Mouse (Mus musculus): ENCODE measurements around the gene Impdh1. TPM values are rescaled to one million over a fixed set of nuclear protein-coding genes. Genes with fewer than 3 reads are reported as not detected.

Impdh1 gene
- total RNA-seq, 4 experiments from 2014 or later: 36.4 to 45.0 (median 41.1) TPM

DNA sequence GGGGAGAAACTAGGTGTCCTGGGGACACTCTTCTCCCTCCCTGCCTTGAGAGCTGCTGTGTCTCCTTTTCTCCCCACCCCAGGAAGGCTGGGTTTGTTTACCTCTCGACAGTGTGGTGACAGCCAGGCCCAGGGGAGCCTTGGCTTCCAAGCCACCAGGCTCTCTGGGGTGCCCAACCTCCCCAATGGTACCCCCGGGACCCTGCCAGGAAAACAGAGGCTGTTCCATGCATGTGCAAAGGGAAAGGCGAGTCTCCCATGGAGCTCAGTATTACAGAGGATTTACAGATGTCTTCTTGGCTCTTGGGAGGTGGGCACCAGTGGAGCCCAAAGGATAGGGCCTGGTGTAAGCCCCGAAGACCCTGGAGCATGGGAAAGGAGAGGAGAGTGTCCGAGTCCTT is 2.7 kb downstream of the Impdh1 start:
- DNase-seq (ENCODE audit: low spot score in 2 of 2): no peak

DNA sequence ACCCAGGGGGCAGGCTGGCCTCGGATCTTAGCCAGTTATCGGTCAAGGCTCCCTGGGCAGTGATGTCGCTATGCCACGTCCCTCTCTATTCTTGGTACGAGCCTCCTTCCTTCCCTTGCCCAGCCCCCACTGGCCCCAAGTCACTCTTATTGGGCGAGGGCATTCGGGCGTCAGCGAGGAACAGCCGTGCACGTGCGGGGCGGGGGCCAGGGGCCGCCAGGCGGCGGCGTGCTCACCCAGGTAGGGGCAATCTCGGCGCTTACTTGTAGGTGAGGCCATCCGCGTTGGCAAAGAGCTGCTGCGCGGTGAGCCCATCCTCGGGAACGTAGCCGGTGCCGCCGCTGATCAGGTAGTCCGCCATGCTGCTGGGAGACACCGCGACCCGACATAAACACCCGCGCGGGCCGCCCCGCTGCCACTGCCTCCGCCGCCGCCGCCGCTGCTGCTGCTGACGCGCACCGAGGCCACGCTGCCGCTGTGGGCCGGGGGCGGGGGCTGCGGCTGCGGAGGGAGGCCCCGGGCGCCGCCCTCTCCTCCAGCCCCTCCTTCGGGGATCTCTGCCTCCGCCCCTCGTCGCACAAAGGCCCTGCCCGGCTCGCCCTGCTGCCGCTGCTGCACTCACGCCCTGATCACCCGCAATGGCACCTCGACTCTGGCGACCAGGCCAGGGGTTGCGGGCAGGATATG is 4.2 kb downstream of the Impdh1 start:
- peak in 1 of 2 experiments; percentile 56 for DNase-seq (ENCODE audit: low spot score in 2 of 2)

DNA sequence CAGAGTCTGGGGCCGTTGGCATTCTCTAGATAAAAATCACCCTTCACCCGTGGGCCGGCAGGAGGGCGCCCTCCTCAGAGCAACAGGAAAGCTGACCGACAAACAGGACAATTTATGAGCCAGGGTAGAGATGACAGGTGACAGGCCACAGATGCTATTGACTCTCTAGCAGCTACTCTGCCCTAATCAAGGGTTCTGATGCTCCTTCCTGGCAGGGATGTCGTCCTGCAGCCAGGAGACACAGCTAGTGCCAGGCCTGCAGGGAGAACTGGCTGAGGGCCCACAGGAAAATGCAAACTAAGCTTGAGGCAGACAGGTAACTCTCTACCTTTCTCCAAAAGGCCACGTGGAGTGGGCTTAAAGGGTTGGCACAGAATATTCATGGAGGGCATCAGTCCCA is 5.0 kb downstream of the Impdh1 start:
- no peak for DNase-seq (ENCODE audit: low spot score in 2 of 2)

DNA sequence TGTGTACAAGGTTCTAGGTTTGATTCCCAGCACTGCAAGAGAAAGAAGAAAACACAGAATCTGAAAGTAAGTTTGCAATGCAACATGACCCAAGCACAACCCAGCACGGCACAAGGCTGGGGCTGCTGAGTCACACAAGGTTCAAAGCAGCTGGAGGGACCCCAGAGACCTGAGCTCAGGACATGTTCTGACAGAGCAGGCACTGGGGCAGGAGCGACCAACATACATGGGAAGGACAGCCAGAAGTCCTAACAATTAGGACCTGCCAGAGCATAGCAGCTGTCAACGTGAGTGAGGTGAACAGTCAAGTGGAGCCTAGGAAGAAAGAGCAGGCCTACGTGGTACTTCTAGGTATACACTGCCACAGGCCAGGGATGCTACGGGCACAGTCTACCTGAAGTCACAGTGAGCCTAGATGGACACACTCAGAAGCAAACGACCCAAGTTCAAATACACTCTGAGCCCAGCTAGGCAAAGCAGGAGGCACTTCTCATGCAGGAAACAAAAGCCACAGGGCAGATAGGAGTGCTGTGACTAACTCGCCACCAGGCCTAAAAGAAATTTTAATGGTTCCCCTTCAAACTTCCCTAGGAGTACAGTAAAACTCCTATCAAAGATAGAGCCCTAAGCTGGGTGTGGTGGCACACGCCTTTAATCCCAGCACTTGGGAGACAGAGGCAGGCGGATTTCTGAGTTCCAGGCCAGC is 5.8 kb downstream of the Impdh1 start:
- DNase-seq (ENCODE audit: low spot score in 2 of 2): no peak

DNA sequence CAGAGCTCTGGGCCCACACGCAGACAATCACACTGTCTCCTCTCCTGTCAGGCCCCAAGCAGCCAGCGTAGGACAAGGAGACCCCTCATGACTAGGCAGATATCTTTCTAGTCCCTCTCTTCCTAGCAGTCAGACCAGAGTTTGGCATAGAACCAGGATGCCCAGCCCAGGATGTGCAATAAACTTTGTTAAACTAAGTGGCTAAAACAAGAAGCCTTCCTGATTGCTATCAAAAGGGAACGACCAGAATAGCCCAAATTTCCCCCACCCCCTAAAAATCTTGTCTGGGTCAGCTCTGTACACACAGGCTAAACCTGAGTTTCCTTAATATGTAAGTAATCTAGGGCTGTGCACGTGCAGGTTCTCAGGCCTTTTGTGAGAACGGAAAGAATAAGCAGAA is 8.0 kb downstream of the Impdh1 start:
- DNase-seq (ENCODE audit: low spot score in 2 of 2): no peak

DNA sequence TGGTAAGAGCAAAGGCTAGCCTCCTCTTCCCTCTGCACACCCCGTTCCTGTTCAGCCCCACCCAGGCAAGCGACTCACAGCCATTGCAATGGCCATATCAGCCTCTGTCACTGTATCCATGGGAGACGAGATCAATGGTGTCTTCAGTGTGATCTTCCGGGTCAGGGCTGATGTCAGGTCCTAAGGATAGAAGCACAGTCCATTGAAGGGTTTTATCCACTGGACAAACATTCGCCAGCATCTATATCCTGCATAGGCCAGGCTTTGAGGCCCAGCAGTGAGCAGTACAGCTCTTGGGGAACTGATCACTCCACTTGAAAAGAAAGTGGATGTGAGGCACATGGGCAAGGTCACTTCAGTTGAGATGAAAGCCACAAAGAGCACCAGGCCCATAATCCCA is 9.1 kb downstream of the Impdh1 start:
- DNase-seq (ENCODE audit: low spot score in 2 of 2): no peak

DNA sequence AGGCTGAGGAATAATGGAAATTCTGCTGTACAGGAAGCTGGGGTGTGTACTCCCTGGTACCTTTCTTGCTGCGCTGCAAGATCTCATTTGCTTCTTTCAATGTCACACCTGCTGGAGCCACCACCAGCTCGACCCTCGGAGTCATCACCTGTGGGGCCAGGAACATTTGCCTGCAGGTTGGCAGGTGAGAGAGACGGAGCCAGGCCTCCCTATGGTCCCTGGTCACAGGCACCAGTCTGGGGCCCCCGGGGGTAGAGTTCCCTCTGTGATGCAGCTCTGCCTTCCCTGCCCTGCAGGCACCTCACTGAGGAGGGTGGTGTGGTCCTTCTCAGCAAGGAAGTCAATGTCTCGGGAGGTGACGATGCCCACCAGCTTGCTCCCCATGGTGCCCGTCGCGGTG is 10.2 kb downstream of the Impdh1 start:
- DNase-seq (ENCODE audit: low spot score in 2 of 2): no peak

DNA sequence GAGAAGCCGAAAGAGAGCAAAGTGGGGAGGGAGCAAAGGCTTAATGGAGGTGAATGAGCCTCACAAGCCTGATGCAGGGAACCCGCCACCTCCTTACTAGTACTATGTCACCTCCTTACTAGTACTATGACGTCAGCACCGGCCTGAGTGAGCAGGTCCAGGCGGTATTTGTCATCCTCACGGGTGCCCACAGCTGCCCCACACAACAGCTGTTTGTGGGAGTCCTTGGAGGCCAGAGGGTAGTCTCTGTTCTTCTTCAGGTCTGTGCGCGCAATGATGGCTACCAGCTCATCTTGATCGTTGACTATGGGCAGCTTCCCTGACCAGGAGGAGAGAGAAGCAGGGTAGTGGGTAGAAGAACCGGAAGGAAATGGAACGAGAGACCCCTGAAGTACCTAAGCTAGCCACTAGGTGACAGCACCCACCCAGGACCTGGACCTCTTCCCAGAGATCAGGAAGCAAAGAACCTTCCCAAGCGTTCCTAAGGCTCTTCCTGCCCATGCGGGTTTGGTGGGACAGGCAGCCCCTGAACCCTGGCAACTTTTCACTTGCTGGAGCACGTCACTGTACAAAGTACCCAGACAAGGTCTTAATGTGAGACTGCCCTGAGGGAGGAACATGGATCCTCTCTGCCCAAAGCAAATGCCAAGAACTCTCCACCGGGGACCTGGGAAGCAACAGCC is 11.1 kb downstream of the Impdh1 start:
- DNase-seq (ENCODE audit: low spot score in 2 of 2): peak in 1 of 2 experiments; percentile 42

DNA sequence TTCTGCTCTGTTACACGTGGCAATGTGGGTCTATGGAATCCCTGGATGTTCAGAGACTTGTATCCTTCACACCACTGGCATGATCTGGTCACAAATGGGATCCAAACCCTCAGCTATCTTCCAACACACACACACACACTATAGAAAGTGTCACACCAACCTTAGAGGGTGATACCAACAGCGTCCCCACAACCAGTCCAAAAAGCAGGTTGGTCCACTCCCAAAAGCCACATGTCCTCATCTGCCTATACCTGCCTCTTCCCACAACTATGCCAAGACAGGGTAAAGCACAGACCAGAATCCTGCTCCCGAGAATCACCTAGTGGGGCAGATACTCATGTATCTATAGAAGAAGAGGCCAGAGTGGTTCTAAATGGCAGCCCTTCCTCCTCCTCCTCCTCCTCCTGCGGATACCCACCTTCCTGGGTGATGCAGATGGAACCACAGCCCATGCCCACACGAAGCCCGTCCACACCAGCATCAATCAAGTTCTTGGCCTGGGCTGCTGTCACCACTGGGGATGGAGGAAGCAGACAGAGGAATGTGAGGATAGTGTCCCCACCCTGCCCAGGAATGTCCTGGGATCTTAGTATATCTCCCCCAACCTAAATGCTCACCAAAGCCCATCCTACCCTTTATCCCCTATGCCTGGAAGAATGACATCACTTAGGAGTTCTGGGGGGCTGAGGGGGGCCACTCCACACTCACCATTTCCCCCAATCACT is 12.1 kb downstream of the Impdh1 start:
- DNase-seq (ENCODE audit: low spot score in 2 of 2): no peak

DNA sequence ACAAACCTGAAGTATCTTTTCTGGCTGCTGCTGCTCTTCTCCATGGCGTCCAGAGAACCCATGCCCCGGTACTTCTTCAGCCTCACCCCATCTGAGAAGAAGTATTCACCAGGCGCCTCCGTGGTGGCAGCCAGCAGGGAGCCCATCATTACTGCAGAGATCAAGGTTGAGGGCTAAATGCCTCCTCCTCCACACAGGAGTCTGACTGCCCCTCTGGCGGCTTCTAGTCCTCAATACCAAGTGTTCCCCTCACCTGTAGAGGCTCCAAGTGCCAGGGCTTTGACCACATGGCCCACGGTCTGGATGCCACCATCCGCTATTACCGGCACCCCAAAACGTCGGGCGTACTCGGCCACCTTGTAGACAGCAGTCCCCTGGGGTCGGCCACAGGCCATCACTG is 13.1 kb downstream of the Impdh1 start:
- no peak for DNase-seq (ENCODE audit: low spot score in 2 of 2)

DNA sequence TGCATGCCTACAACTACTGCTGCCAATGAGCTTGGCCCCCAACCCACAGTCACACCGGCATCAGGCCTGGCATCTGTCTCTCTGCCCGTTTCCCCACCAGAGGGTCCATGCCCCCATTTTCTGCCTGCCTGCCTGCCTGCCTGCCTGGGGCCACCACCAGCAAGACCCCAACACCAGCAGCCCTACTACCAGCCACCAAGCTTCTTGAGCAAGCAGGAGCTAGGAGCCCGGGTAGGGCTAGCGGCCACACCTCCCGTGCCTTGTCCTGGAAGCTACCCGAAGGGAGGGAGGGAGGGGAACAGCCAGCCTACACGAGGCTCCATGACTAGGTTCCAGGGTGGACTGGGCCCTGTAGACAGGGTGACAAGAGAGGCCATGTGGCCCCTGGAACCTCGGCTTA is 14.2 kb downstream of the Impdh1 start:
- DNase-seq (ENCODE audit: low spot score in 2 of 2): no peak

DNA sequence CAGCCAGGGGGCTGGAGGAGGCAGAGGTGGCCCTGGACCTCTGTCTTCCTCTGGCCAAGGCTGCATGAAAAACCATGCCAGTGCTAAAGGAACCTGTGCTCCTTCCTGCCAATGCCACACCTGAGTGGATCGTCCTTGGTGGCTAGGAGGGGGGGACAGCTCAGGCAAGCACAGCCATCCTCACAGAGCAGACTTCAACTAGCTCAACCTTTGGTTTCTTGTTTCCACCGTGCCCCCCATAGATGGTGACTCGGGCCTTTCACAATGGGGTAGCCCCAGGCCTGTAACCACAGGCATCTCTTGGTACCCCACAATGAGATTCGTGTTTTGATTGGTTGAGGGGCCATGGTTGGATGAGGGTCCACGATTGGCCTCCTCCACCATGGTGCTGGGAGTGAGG is 14.8 kb downstream of the Impdh1 start:
- no peak for DNase-seq (ENCODE audit: low spot score in 2 of 2)

DNA sequence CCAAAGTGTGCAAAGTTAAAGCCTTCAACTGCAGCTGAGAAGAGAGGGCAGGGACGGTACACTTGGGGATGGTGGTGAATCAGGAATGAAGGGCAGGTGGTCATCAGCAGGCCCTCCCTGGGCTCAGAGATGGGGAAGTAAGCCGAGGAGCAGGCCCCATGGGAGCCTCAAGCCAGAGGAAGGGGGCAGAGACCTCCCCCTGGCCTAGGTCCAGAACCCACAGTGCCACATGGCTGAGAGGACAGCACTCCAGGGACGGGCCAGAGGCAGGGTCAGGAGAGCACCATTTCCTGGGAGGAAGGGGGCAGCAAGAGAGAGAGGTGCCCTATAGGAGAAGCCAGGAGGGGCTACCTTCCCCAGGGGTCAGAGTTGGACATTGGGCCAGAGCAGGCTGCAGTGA is 15.7 kb downstream of the Impdh1 start:
- DNase-seq (ENCODE audit: low spot score in 2 of 2): no peak

DNA sequence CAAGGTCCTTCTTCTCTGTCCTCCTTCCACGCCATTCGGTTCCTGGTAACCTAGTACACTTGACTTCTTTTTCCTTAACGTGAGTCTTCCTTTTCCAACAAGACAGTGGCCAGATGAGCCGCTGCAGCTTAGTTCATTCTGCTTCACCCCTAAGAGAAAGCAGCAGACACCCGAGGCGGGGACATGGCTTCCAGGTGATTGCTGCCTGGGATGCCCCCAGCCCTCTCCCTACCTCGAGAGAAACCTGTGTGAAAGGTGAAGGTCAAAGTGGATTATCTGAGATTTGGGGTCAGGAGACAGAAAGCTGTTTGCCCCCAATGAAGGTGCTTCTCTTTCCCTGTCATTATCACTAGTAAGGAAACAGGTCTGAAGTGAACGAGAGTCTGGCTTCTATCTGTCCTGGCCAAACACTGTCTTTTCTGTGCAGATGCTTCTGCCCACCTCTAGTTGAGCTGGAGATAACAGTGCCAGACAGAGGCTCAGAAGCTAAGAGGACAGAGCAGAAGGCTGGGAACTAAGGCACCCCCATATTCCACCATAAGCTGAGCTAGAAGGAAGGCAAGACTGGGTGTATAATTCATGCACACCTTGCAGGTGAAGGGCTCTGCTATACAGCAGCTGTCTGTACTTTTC is 16.8 kb downstream of the Impdh1 start:
- no peak for DNase-seq (ENCODE audit: low spot score in 2 of 2)

DNA sequence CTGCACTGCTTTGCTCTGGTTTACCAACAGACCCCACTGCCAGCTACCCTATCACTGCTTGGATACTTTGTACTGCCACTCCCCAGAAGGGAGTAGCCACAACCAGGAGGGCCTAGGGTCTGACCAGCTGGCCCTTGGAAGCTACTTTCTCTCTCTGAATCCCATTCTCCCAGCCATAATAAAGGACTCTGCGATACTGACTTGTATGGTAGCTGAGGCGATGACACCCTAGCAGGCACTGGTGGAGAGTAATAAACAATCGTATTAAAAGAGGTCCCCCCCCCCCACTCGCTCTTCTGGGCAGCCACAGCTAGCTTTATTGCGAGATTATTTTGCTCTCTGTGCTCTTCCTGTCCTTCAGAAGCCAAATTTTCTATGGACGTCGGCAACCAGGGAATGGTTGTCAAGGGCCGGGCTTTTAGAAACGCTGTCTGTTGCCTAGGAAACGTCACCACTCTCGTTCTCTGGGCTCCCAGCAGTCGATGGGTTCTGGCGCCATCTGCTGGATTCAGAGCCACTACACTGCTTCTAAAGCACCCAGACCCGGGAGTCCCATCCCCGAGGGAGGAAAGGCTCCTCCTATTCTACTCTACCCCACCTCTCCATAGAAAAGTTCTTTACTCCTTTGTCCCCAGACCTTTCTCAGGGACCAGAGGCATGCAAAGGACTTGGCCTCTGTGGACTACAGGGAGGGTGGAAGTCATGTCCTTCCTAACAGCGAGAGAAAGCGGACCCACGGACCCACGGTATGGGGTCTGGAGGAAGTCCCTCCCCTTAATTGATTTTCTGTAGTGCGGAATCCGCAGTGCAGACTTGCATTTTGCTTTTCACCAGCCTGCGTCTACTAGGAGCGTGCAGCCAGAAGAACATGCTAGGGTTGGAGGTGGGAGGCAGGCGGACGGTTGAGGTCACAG is 17.6 kb downstream of the Impdh1 start:
- peak; percentile 89 to 95 for DNase-seq (ENCODE audit: low spot score in 2 of 2)

DNA sequence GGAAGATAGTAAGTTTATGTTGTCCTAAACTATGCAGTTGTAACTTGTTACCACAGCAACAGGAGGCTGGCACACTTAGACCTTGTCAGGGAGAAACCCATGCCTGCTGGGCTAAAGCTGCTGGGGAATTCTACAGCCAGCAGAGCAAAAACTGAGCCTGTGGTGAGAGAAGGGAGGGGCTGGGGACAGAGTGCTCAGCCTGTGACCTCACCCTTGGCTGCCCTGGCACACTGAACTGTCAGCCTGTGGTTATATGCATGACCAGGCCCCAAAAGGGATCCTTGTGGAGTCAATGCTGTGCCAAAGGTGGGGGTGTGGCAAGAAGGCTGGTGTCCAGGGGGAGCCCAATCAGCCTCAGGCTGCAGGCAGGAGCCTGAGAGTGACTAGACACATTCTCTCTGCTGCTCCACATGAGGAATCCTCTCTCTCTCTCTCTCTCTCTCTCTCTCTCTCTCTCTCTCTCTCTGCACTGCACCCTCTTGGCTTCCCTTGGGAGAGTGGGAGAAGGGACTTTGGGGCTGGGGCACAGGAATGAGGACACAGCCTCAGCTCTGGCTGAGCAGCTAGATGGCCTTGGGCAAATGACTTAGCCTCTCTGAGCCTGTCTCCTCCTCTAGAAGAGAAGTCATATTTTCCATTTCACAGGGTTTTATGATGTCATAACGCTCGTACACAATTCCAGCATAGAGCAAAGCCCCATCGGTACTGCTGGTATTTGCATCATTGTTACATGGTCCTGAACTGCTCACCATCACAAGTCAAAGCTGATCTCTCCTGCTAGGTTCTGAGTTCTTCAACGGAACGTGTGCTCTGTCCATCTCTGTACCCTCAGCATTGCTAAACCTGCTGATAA is 20.1 kb downstream of the Impdh1 start:
- no peak for DNase-seq (ENCODE audit: low spot score in 2 of 2)

DNA sequence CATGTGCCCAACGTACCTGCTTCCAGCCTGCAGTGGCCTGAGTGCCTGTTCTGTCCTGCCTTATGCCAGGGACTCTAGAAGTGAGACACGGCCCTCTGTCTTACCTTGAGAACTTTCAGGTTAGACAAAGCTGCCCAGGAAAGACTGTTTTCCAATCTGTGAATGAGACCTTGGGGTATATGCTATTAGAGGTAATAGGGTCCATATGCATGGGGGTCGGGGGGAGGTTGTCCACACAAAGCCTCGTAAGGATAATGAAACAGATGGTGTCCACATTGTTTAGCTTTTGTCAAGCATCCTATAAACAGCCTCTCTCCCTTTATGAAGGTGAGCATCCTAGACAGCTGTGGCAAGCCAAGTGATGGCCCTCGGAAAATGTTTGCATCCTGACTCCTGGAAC is 21.0 kb downstream of the Impdh1 start:
- DNase-seq (ENCODE audit: low spot score in 2 of 2): no peak

DNA sequence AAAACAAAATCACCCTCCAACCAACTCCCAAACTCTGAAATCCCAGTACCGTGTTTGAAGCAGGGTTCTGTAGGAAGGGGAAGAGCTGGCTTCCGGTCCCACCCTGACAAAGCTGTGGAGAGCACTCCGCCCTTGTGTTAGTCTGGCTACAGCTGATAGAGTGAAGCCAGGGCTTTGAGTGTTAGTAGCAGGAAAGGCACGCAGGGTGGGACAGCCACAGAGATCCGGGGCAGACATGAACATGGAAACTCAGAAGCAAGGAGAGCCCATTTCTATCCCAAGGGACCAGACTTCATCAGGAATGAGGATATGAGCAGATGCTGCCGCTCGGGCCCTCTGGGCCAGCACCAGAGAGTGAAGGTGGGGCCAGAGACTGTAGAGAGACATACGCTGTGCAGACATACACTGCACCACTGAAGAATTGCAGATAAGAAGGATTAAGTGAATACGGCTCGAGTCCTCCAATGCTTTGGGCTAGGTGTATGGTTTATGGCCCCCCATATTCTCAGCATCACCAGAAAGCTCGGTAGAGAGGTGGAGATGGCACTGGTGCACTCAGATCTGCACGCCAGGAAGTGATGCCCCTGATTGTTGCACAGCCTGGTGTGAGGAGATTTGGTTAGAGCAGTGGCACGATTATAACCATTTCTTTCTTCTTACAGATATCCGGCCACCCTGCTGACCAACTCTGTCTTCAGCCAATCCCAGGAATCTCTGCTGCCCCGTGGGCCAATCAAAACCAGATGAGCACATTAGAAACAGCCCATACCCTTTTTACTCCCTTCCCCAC is 22.0 kb downstream of the Impdh1 start:
- DNase-seq (ENCODE audit: low spot score in 2 of 2): no peak

DNA sequence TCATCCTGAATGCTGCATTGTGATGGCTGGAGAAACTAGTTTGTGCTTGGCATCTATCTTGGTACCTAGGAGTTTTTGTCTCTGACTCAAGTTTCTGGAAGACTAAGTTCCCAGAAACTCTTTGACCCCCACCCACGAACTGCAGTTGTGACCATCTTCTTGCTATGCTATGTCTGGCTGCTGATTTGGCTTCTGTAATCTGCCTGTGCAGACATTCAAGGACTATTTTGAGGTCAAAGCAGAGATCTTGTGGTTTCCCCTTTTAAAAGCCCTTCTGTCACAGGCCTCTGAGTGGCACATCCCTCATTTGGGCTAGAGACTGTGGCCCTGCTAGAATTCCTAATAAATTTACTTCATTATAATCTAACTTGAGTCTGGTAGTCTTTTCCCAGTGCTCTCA is 28.2 kb downstream of the Impdh1 start:
- no peak for DNase-seq (ENCODE audit: low spot score in 2 of 2)
